Mouse (Mus musculus) layer of hippocampus, adult 8-10 months (tissue): ENCODE measurements around the gene Cdc42bpb. TPM values are rescaled to one million over a fixed set of nuclear protein-coding genes. Genes with fewer than 3 reads are reported as not detected.

ENCODE experiments used
- total RNA-seq, 4 experiments: library from RNA; stranded (reverse); gene quantifications; 2 replicates each; pipeline ENCODE4 v1.2.4; 2022

The Cdc42bpb gene
- total RNA-seq, 4 experiments from 2014 or later: 114 to 140 (median 119) TPM

Other genes starting within 250 kb of the Cdc42bpb start
- 10 to 100 TPM; 48.0 to 54.3 (median 53.3) TPM for gene Traf3, start 211.3 kb downstream of the Cdc42bpb start, total RNA-seq
- gene 4930595D18Rik, start 193.2 kb downstream of the Cdc42bpb start, total RNA-seq: not detected
- gene Amn, start 106.6 kb downstream of the Cdc42bpb start, total RNA-seq: 1 to 10 TPM; 4.4 to 8.6 (median 6.9) TPM
- 1 to 10 TPM in 2 of 4 experiments, under 1 TPM in 1, not detected in 1; 0.61 to 2.3 (median 1.3) TPM for gene Lbhd2, start 29.1 kb upstream of the Cdc42bpb start, total RNA-seq
- 1 to 10 TPM; 5.0 to 7.7 (median 6.5) TPM for gene Exoc3l4, start 39.3 kb upstream of the Cdc42bpb start, total RNA-seq
- gene Tnfaip2, start 64.8 kb upstream of the Cdc42bpb start, total RNA-seq: 1 to 10 TPM in 3 of 4 experiments, under 1 TPM in 1; 0.85 to 1.8 (median 1.4) TPM
- gene Gm266, start 108.1 kb upstream of the Cdc42bpb start, total RNA-seq: 1 to 10 TPM; 3.6 to 6.6 (median 4.6) TPM
- 100 to 1,000 TPM; 235 to 288 (median 259) TPM for gene Eif5, start 160.3 kb upstream of the Cdc42bpb start, total RNA-seq
- gene Mark3, start 196.8 kb upstream of the Cdc42bpb start, total RNA-seq: 100 to 1,000 TPM in 1 of 4 experiments, 10 to 100 TPM in 3; 89.3 to 107 (median 96.8) TPM